Mouse (Mus musculus): ENCODE measurements around the gene Tnfrsf14. TPM values are rescaled to one million over a fixed set of nuclear protein-coding genes. Genes with fewer than 3 reads are reported as not detected.

Gene Tnfrsf14
- total RNA-seq, 2 experiments from 2014 or later: 0.60 to 1.1 TPM

- no peak for DNase-seq
These were observed 13.7 kb downstream of the Tnfrsf14 start for GRCm38 (mm10) chr4:154914707-154915106.

- DNase-seq: no peak
These were observed 14.1 kb downstream of the Tnfrsf14 start for GRCm38 (mm10) chr4:154914252-154914651.

GRCm38 (mm10) chr4:154913845-154914244 lies 14.5 kb downstream of the Tnfrsf14 start:
- DNase-seq: no peak

- no peak for DNase-seq
These were observed 16.7 kb downstream of the Tnfrsf14 start for GRCm38 (mm10) chr4:154911644-154912043.

- no peak for DNase-seq
These were observed 17.5 kb downstream of the Tnfrsf14 start for GRCm38 (mm10) chr4:154910606-154911522.

- DNase-seq: no peak
These were observed 19.9 kb downstream of the Tnfrsf14 start for GRCm38 (mm10) chr4:154908490-154908889.

- peak; percentile 57 to 65 for DNase-seq
These were observed 20.5 kb downstream of the Tnfrsf14 start for GRCm38 (mm10) chr4:154907833-154908232.

GRCm38 (mm10) chr4:154904185-154905071 lies 23.9 kb downstream of the Tnfrsf14 start:
- peak; percentile 69 to 73 for DNase-seq

GRCm38 (mm10) chr4:154902371-154902770 lies 26.0 kb downstream of the Tnfrsf14 start:
- no peak for DNase-seq

GRCm38 (mm10) chr4:154898506-154899446 lies 29.6 kb downstream of the Tnfrsf14 start, which contains the start of gene Fam213b:
Fam213b (minus strand) TSS chr4:154899135.
- DNase-seq: peak; percentile 80

GRCm38 (mm10) chr4:154897676-154898465 lies 30.5 kb downstream of the Tnfrsf14 start:
- no peak for DNase-seq

GRCm38 (mm10) chr4:154895549-154895948 lies 32.8 kb downstream of the Tnfrsf14 start:
- no peak for DNase-seq

- DNase-seq: no peak
These were observed 37.5 kb downstream of the Tnfrsf14 start for GRCm38 (mm10) chr4:154890887-154891286.

GRCm38 (mm10) chr4:154887593-154888250 lies 40.6 kb downstream of the Tnfrsf14 start:
- DNase-seq: no peak

GRCm38 (mm10) chr4:154886876-154887592 lies 41.3 kb downstream of the Tnfrsf14 start:
- no peak for DNase-seq

- no peak for DNase-seq
These were observed 42.9 kb downstream of the Tnfrsf14 start for GRCm38 (mm10) chr4:154885416-154885815.

- DNase-seq: no peak
These were observed 46.2 kb downstream of the Tnfrsf14 start for GRCm38 (mm10) chr4:154882014-154882659.

- no peak for DNase-seq
These were observed 47.6 kb downstream of the Tnfrsf14 start for GRCm38 (mm10) chr4:154880730-154881129.

All from layer of hippocampus, postnatal 36 days (tissue).